Mouse (Mus musculus) hindbrain, postnatal 0 days (tissue): Measurements from ENCODE around the gene Tspear. TPM values are rescaled to one million over a fixed set of nuclear protein-coding genes. Genes with fewer than 3 reads are reported as not detected.
A peak's percentile ranks its signal among the peaks of the same experiment; 100 is the strongest.

Experiments
- ATAC-seq: fragments of 200-750 bp; cut with Nextera tagmentation; 2 replicates; pipeline ENCODE4 v1.8.0; 2017; ENCODE audit warnings: mild to moderate bottlenecking, moderate TSS enrichment, moderate library complexity
- DNase-seq: peaks from one replicate; pipeline ENCODE4 v3.0.0-alpha.2; 2015; ENCODE audit warnings: low spot score
- H3K27ac ChIP-seq: fragments of 300-500 bp; sonication (generic); 2 replicates; pipeline ENCODE4 v1.5.1; 2014; ENCODE audit warnings: mild to moderate bottlenecking
- H3K27me3 ChIP-seq: fragments of 300-500 bp; sonication (generic); 2 replicates; pipeline ENCODE4 v1.6.1; 2014; ENCODE audit warnings: low read length, mixed read lengths; ENCODE audit not compliant: insufficient read depth
- H3K36me3 ChIP-seq: fragments of 300-500 bp; sonication (generic); 2 replicates; pipeline ENCODE4 v1.6.1; 2014; ENCODE audit warnings: low read length, mixed read lengths; ENCODE audit not compliant: insufficient read depth
- H3K4me1 ChIP-seq: fragments of 300-500 bp; sonication (generic); 2 replicates; pipeline ENCODE4 v1.6.1; 2014; ENCODE audit warnings: antibody characterized with exemption, low read length, mixed read lengths; ENCODE audit not compliant: insufficient read depth
- H3K4me2 ChIP-seq: fragments of 300-500 bp; sonication (generic); 2 replicates; pipeline ENCODE4 v1.6.1; 2014; ENCODE audit warnings: low read depth, mild to moderate bottlenecking, low read length, moderate library complexity, mixed read lengths
- H3K4me3 ChIP-seq: fragments of 300-500 bp; sonication (generic); 2 replicates; pipeline ENCODE4 v1.5.1; 2014; ENCODE audit warnings: low read length
- H3K9ac ChIP-seq: fragments of 300-500 bp; sonication (generic); replicated peaks from 2 replicates; pipeline ENCODE4 v1.6.1; 2014; ENCODE audit warnings: mild to moderate bottlenecking, low read length, moderate library complexity, mixed read lengths
- H3K9me3 ChIP-seq: fragments of 300-500 bp; sonication (generic); 2 replicates; pipeline ENCODE4 v1.6.1; 2016; ENCODE audit warnings: low read length, mixed read lengths
- CTCF ChIP-seq: IDR thresholded peaks from 2 replicates; pipeline ENCODE4 v1.5.1; 2016; ENCODE audit warnings: antibody characterized with exemption, control low read depth, low read depth
- WGBS: fragments of 180-500 bp; shearing (Covaris S2); extraction: QIAGEN DNeasy Blood & Tissue Kit; methylation state at CpG from one replicate; pipeline ENCODE4 v1.1.7; 2014; 5-methylcytosine and 5-hydroxymethylcytosine counted together
- polyA plus RNA-seq: library from polyadenylated mRNA; unstranded; fragments of >200 nt; fragmentation: Nextera tagmentation; extraction: Ambion mirVana; gene quantifications from 2 replicates; pipeline ENCODE4 v1.2.1, GENCODE M21; 2015
- total RNA-seq: library from RNA; depleted of rRNA; stranded (reverse); fragments of >200 nt; gene quantifications from 2 replicates; pipeline ENCODE4 v1.2.3, GENCODE M21; 2014

The Tspear gene
- total and polyA plus RNA-seq, 2 experiments from 2014 or later: 0.42 to 1.3 TPM

DNA sequence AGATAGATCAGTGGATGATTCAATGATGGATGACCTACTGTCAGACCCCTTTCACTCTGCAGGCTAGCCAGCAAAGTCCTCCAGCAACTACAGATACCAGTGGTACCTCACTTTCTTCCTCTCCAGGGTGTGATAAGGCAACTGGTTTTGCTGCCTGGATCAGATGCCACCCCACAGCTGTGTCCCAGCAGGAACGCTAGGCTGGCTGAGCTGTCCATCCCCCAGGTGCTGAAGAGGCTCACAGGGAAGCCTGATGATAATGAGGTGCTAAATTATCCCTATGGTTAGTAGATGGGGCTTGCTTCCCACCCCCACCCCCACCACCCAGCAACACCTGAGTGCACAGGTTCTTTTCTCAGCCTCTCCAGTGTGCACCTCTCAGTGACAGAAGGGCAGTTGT lies 181.2 kb downstream of the Tspear start:
- DNase-seq: no peak
- no peak for TF ChIP-seq CTCF
- Histone ChIP-seq H3K9me3 (no peaks in the 10 kb centered on the region), H3K27me3 (no peaks in the 10 kb centered on the region), H3K4me1 (no peaks in the 10 kb centered on the region), H3K9ac (no peak overlapping the region), H3K36me3 (no peaks in the 10 kb centered on the region), H3K4me3 (no peak overlapping the region), H3K4me2 (no peak overlapping the region), H3K27ac (no peak overlapping the region)
- WGBS: 44% methylated on average over 1 of the region's 1 CpGs
- ATAC-seq: no peak

- H3K27ac ChIP-seq: no peak overlapping the region
- WGBS: 85% methylated on average over 7 of the region's 7 CpGs
- H3K4me2 ChIP-seq: no peak overlapping the region
- no peak overlapping the region for H3K4me3 ChIP-seq
- DNase-seq: no peak
- ATAC-seq: no peak
- H3K9ac ChIP-seq: no peak overlapping the region
- H3K9me3 ChIP-seq: no peaks in the 10 kb centered on the region
- no peaks in the 10 kb centered on the region for H3K4me1 ChIP-seq
- H3K27me3 ChIP-seq: no peaks in the 10 kb centered on the region
- no peak for TF ChIP-seq CTCF
- no peaks in the 10 kb centered on the region for H3K36me3 ChIP-seq
These were observed 183.3 kb downstream of the Tspear start for GRCm38 (mm10) chr10:77869651-77870050.

- H3K4me2 ChIP-seq: no peak overlapping the region
- no peaks in the 10 kb centered on the region for H3K36me3 ChIP-seq
- no peak overlapping the region for H3K27ac ChIP-seq
- no peaks in the 10 kb centered on the region for H3K27me3 ChIP-seq
- H3K4me3 ChIP-seq: no peak overlapping the region
- TF ChIP-seq CTCF: peak; percentile 45
- H3K4me1 ChIP-seq: no peaks in the 10 kb centered on the region
- ATAC-seq (no peak), DNase-seq (no peak)
- H3K9me3 ChIP-seq: no peaks in the 10 kb centered on the region
- H3K9ac ChIP-seq: no peak overlapping the region
- 64% methylated on average over 6 of the region's 6 CpGs for WGBS
These were observed 192.6 kb downstream of the Tspear start for GRCm38 (mm10) chr10:77878985-77879384.

DNA sequence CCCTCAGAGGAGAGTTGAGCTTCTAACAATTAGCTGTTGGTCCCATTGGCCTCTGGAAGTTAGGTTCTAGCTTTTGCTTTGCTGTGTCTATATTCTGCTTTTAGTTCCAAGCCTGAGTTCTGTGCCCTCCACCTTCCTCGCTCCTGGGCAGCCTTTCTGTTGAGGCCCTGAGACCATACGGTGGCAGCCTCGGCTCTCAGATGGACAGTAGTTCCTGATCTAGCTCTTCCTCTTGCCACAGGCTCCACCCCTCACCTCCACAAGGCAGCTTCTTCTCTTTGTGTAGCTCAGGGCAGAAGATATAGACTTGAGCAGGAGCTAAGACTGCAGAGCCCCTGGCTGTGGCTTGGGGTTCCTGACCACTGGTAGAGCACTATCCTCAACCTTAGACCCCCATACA lies 193.9 kb downstream of the Tspear start:
- H3K27me3 ChIP-seq: no peaks in the 10 kb centered on the region
- no peak overlapping the region for H3K27ac ChIP-seq
- H3K4me2 ChIP-seq: no peak overlapping the region
- H3K4me3 ChIP-seq: no peak overlapping the region
- TF ChIP-seq CTCF: no peak
- ATAC-seq (no peak), DNase-seq (no peak)
- H3K9me3 ChIP-seq: no peaks in the 10 kb centered on the region
- WGBS: 79% methylated on average over 3 of the region's 3 CpGs
- H3K9ac ChIP-seq: no peak overlapping the region
- no peaks in the 10 kb centered on the region for H3K36me3 ChIP-seq
- no peaks in the 10 kb centered on the region for H3K4me1 ChIP-seq

DNA sequence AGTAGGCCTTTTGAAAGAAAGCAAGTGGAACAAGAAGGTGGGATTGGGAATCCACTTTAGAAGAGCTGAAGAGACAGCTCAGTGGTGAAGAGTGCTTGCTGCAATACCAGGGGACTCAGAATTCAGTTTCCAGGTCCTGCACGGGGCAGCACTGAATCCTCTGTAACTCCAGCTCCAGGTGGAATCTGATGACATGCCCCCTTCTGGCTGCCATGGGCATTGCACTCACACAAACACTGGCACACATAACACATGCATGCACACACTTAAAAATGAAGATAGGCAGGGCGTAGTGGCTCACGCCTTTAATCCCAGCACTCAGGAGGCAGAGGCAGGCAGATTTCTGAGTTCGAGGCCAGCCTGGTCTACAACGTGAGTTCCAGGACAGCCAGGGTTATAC lies 196.2 kb downstream of the Tspear start:
- H3K4me1 ChIP-seq: no peaks in the 10 kb centered on the region
- 90% methylated on average over 5 of the region's 5 CpGs for WGBS
- H3K9me3 ChIP-seq: no peaks in the 10 kb centered on the region
- H3K4me2 ChIP-seq: no peak overlapping the region
- H3K36me3 ChIP-seq: no peaks in the 10 kb centered on the region
- no peaks in the 10 kb centered on the region for H3K27me3 ChIP-seq
- H3K4me3 ChIP-seq: no peak overlapping the region
- ATAC-seq (no peak), DNase-seq (no peak)
- H3K27ac ChIP-seq: no peak overlapping the region
- H3K9ac ChIP-seq: no peak overlapping the region
- TF ChIP-seq CTCF: peak; percentile 28

GRCm38 (mm10) chr10:77886007-77886747 lies 199.8 kb downstream of the Tspear start:
- H3K27me3 ChIP-seq: no peaks in the 10 kb centered on the region
- ATAC-seq: no peak
- no peak overlapping the region for H3K4me2 ChIP-seq
- H3K9me3 ChIP-seq: peaks cover 4% of the 10 kb centered on the region; the same call in 1 of the 2 replicates
- DNase-seq: peak; percentile 44
- no peaks in the 10 kb centered on the region for H3K36me3 ChIP-seq
- no peak overlapping the region for H3K9ac ChIP-seq
- no peaks in the 10 kb centered on the region for H3K4me1 ChIP-seq
- H3K27ac ChIP-seq: no peak overlapping the region
- WGBS: 53% methylated on average over 12 of the region's 12 CpGs
- H3K4me3 ChIP-seq: no peak overlapping the region
- peak; percentile 62 for TF ChIP-seq CTCF

DNA sequence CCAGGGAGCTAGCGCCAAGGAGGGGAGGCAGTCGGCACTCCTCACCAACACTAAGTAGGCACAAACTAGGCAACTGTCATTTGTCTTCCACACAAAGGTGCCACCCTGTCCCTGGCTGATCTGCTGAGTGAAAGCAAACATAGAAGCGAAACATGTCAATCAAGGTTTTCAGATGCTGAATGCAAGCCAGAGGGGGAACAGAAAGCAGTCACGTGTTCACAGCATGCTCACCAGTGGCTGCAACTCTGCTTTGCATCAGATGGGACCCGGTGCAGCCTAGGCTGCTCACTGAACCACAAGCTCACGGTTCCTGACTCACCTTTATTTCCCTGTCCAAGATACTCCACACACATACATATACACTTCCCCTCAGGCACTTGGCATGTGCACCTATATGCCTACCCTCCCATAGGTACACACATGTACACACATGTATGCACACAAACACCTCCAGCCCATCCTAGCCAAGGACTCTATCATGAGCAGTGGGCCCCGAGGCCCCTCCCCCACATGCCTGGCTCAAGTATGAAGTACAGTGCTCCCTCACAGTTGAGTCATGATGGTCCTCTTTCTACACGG lies 204.7 kb downstream of the Tspear start:
- Histone ChIP-seq H3K27me3 (no peaks in the 10 kb centered on the region), H3K4me1 (no peaks in the 10 kb centered on the region), H3K27ac (no peak overlapping the region), H3K9ac (no peak overlapping the region), H3K9me3 (peaks cover 4% of the 10 kb centered on the region; the same call in 1 of the 2 replicates), H3K36me3 (no peaks in the 10 kb centered on the region), H3K4me2 (no peak overlapping the region), H3K4me3 (no peak overlapping the region)
- ATAC-seq: no peak
- TF ChIP-seq CTCF: no peak
- DNase-seq: no peak
- 77% methylated on average over 8 of the region's 8 CpGs for WGBS
